Mouse (Mus musculus): Measurements from ENCODE around the gene Olfr60. TPM values are rescaled to one million over a fixed set of nuclear protein-coding genes. Genes with fewer than 3 reads are reported as not detected.

Olfr60 gene
- not detected for total RNA-seq (2022)

- no peak for DNase-seq
Measured at GRCm38 (mm10) chr7:140361571-140361970, at the start of gene Olfr60. Gene Olfr60 (minus strand): TSS chr7:140361671.

- no peak for DNase-seq
Measured at GRCm38 (mm10) chr7:140402818-140403217, 41.3 kb upstream of the Olfr60 start, which contains the start of gene Olfr531. Gene Olfr531 (minus strand): TSS chr7:140402918.

- no peak for DNase-seq
Measured at GRCm38 (mm10) chr7:140376911-140377310, 15.4 kb upstream of the Olfr60 start.

- DNase-seq = no peak
Measured at GRCm38 (mm10) chr7:140376231-140376630, 14.8 kb upstream of the Olfr60 start, which contains the start of gene Olfr530. Gene Olfr530 (minus strand): TSS chr7:140376331.

- no peak for DNase-seq
Measured at GRCm38 (mm10) chr7:140374300-140374699, 12.8 kb upstream of the Olfr60 start.

GRCm38 (mm10) chr7:140333717-140334116 is 27.8 kb downstream of the Olfr60 start, which contains the start of gene Olfr527:
Gene Olfr527 (plus strand): TSS chr7:140334017.
- no peak for DNase-seq

- DNase-seq = no peak
Measured at GRCm38 (mm10) chr7:140329766-140330304, 31.6 kb downstream of the Olfr60 start.

GRCm38 (mm10) chr7:140321135-140321534 is 40.3 kb downstream of the Olfr60 start:
- no peak for DNase-seq

- DNase-seq = no peak
Measured at GRCm38 (mm10) chr7:140320558-140320957, 40.9 kb downstream of the Olfr60 start, which contains the start of gene Olfr525. Gene Olfr525 (plus strand): TSS chr7:140320858.

- no peak for DNase-seq
Measured at GRCm38 (mm10) chr7:140319861-140320385, 41.5 kb downstream of the Olfr60 start.

- DNase-seq = no peak
Measured at GRCm38 (mm10) chr7:140299416-140299815, 62.1 kb downstream of the Olfr60 start.

GRCm38 (mm10) chr7:140296876-140297275 is 64.6 kb downstream of the Olfr60 start:
- DNase-seq = no peak

- DNase-seq = no peak
Measured at GRCm38 (mm10) chr7:140295746-140296145, 65.7 kb downstream of the Olfr60 start.

Other genes starting within 250 kb of the Olfr60 start
- 10 to 100 TPM in 3 of 4 experiments, 1 to 10 TPM in 1; 9.6 to 19.7 (median 13.8) TPM for gene Paox, start 245.9 kb downstream of the Olfr60 start, total RNA-seq (2022)
- gene Echs1, start 245.2 kb downstream of the Olfr60 start, total RNA-seq (2022) = 100 to 1,000 TPM; 229 to 495 (median 382) TPM
- 10 to 100 TPM; 30.1 to 32.7 (median 31.3) TPM for gene Mtg1, start 224.1 kb downstream of the Olfr60 start, total RNA-seq (2022)
- gene Sprn, start 206.8 kb downstream of the Olfr60 start, total RNA-seq (2022) = 1 to 10 TPM; 1.0 to 1.4 (median 1.2) TPM
- gene Olfr522, start 196.9 kb downstream of the Olfr60 start, total RNA-seq (2022) = not detected
- gene Olfr523, start 188.5 kb downstream of the Olfr60 start, total RNA-seq (2022) = not detected
- gene Olfr524, start 155.7 kb downstream of the Olfr60 start, total RNA-seq (2022) = not detected
- not detected for gene Cd163l1, start 143.4 kb downstream of the Olfr60 start, total RNA-seq (2022)
- under 1 TPM in 1 of 4 experiments, not detected in 3; 0.12 TPM for gene 5830411N06Rik, start 114.4 kb downstream of the Olfr60 start, total RNA-seq (2022)
- not detected for gene Olfr525, start 40.8 kb downstream of the Olfr60 start, total RNA-seq (2022)
- not detected for gene Olfr527, start 27.7 kb downstream of the Olfr60 start, total RNA-seq (2022)
- gene Olfr530, start 14.7 kb upstream of the Olfr60 start, total RNA-seq (2022) = not detected
- not detected for gene Olfr531, start 41.2 kb upstream of the Olfr60 start, total RNA-seq (2022)
- gene Olfr532, start 60.0 kb upstream of the Olfr60 start, total RNA-seq (2022) = not detected
- gene Olfr533, start 101.7 kb upstream of the Olfr60 start, total RNA-seq (2022) = not detected
- gene Olfr535, start 122.5 kb upstream of the Olfr60 start, total RNA-seq (2022) = not detected
- gene Olfr536, start 145.7 kb upstream of the Olfr60 start, total RNA-seq (2022) = not detected
- not detected for gene Olfr538, start 206.2 kb upstream of the Olfr60 start, total RNA-seq (2022)
- under 1 TPM in 1 of 4 experiments, not detected in 3; 0.03 TPM for gene Olfr46, start 239.6 kb upstream of the Olfr60 start, total RNA-seq (2022)

Measured in adrenal gland, adult 8-10 months (tissue).